Mouse (Mus musculus) hindbrain, postnatal 0 days (tissue): ENCODE data around the gene Olfr557. TPM values are rescaled to one million over a fixed set of nuclear protein-coding genes. Genes with fewer than 3 reads are reported as not detected.

Experiments
- ATAC-seq: fragments of 200-750 bp; cut with Nextera tagmentation; 2 replicates; pipeline ENCODE4 v1.8.0; 2017; ENCODE audit warnings: mild to moderate bottlenecking, moderate TSS enrichment, moderate library complexity
- DNase-seq: peaks from one replicate; pipeline ENCODE4 v3.0.0-alpha.2; 2015; ENCODE audit warnings: low spot score
- H3K27ac ChIP-seq: fragments of 300-500 bp; sonication (generic); 2 replicates; pipeline ENCODE4 v1.5.1; 2014; ENCODE audit warnings: mild to moderate bottlenecking
- H3K27me3 ChIP-seq: fragments of 300-500 bp; sonication (generic); 2 replicates; pipeline ENCODE4 v1.6.1; 2014; ENCODE audit warnings: low read length, mixed read lengths; ENCODE audit not compliant: insufficient read depth
- H3K36me3 ChIP-seq: fragments of 300-500 bp; sonication (generic); 2 replicates; pipeline ENCODE4 v1.6.1; 2014; ENCODE audit warnings: low read length, mixed read lengths; ENCODE audit not compliant: insufficient read depth
- H3K4me1 ChIP-seq: fragments of 300-500 bp; sonication (generic); 2 replicates; pipeline ENCODE4 v1.6.1; 2014; ENCODE audit warnings: antibody characterized with exemption, low read length, mixed read lengths; ENCODE audit not compliant: insufficient read depth
- H3K4me2 ChIP-seq: fragments of 300-500 bp; sonication (generic); 2 replicates; pipeline ENCODE4 v1.6.1; 2014; ENCODE audit warnings: low read depth, mild to moderate bottlenecking, low read length, moderate library complexity, mixed read lengths
- H3K4me3 ChIP-seq: fragments of 300-500 bp; sonication (generic); 2 replicates; pipeline ENCODE4 v1.5.1; 2014; ENCODE audit warnings: low read length
- H3K9ac ChIP-seq: fragments of 300-500 bp; sonication (generic); replicated peaks from 2 replicates; pipeline ENCODE4 v1.6.1; 2014; ENCODE audit warnings: mild to moderate bottlenecking, low read length, moderate library complexity, mixed read lengths
- H3K9me3 ChIP-seq: fragments of 300-500 bp; sonication (generic); 2 replicates; pipeline ENCODE4 v1.6.1; 2016; ENCODE audit warnings: low read length, mixed read lengths
- CTCF ChIP-seq: IDR thresholded peaks from 2 replicates; pipeline ENCODE4 v1.5.1; 2016; ENCODE audit warnings: antibody characterized with exemption, control low read depth, low read depth
- WGBS: fragments of 180-500 bp; shearing (Covaris S2); extraction: QIAGEN DNeasy Blood & Tissue Kit; methylation state at CpG from one replicate; pipeline ENCODE4 v1.1.7; 2014; 5-methylcytosine and 5-hydroxymethylcytosine counted together
- polyA plus RNA-seq: library from polyadenylated mRNA; unstranded; fragments of >200 nt; fragmentation: Nextera tagmentation; extraction: Ambion mirVana; gene quantifications from 2 replicates; pipeline ENCODE4 v1.2.1, GENCODE M21; 2015
- total RNA-seq: library from RNA; depleted of rRNA; stranded (reverse); fragments of >200 nt; gene quantifications from 2 replicates; pipeline ENCODE4 v1.2.3, GENCODE M21; 2014; rRNA removed

Gene Olfr557
- not detected in 2 replicates for total RNA-seq
- polyA plus RNA-seq = not detected in 2 replicates

DNA sequence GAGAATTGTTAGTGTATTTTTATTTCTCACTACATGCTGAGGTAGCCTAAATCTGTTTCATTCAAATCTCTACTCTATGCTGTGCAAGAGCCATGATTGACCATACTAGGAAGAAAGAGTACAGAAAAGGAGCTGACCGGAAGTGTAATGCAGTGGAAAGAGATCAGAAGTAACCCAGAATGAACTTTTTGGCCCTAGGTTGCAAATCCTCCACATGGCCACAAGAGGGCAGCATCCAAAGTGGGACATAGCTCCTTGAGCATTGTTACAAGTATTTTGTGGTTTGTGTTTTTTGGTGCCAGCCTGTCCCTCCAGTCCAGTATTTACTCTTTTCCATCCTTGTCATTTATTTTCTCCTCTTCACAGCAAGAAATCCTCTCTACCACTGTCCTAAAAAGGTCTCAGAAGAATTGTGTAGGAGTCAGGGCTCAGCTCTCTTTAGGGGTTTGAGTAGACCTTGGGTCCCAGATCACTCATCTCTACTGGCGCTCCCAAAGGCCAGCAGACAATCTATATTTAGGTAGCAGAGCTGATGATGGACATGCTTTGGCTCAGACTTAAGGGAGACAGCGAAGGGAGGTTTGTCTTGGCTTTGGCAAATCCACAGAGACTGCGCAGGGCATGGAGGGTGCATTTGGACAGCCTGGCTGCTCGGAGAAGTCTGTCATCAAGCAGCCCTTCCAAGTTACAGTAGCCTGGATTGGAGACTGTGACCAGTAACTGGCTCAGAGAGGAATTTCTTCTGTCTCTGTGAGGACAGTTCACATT, at the start of gene Olfr557:
Olfr557 (plus strand) TSS at position 553 of the 768 bp plus-strand sequence.
- TF ChIP-seq CTCF = peak; percentile 87
- Histone ChIP-seq H3K27ac (no peak within 1 kb of the TSS), H3K36me3 (no peaks in the 10 kb centered on the region), H3K4me1 (no peaks in the 10 kb centered on the region), H3K9ac (no peak within 1 kb of the TSS), H3K4me3 (no peak within 1 kb of the TSS), H3K4me2 (no peak within 1 kb of the TSS), H3K9me3 (no peaks in the 10 kb centered on the region), H3K27me3 (no peaks in the 10 kb centered on the region)
- ATAC-seq = no peak
- 84% methylated on average over 5 of the region's 5 CpGs for WGBS
- peak; percentile 58 for DNase-seq

DNA sequence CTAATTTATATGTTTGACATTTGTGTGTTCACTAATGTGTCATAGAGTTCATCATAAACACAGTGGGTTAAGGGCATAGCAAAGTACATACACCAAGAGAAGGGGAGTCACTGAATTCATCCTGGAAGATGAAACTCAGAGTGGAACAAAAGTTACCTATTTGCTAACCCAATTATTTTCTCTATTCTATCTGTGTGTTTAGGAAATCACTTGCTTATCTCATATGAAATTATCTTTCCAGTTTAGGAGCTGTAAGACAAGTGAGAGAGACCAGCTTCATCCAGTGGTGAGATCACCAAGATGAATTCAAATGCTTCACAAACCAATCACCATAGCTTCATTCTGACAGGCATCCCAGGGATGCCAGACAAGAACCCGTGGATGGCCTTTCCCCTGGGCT, 37.2 kb upstream of the Olfr557 start, which contains the start of gene Olfr555:
Olfr555 (plus strand) TSS at position 301 of the 400 bp plus-strand sequence.
- Histone ChIP-seq H3K4me1 (no peaks in the 10 kb centered on the region), H3K27me3 (no peaks in the 10 kb centered on the region), H3K9me3 (no peaks in the 10 kb centered on the region), H3K9ac (no peak within 1 kb of the TSS), H3K36me3 (no peaks in the 10 kb centered on the region), H3K4me2 (no peak within 1 kb of the TSS), H3K4me3 (no peak within 1 kb of the TSS), H3K27ac (no peak within 1 kb of the TSS)
- no peak for TF ChIP-seq CTCF
- no peak for ATAC-seq
- 64% methylated on average over 1 of the region's 1 CpGs for WGBS
- no peak for DNase-seq

DNA sequence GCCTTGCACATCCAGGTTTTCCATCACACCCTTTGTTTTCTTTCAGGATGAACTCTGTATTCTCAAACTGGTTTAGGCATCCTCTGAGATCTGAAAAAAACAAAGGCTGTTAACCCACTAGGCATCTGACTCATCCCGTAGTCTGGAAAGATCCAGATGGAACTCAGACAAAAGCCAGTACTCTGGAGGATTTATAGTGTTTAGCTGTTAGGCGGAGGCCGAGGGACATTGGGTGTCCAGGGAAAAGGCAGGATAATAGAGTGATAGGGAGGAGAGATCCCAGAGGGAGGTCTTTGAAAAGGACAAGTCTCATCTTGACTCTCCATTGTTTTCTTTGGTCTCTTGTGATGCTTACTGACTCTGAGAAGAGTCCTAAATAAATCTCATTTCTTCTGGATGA, 31.1 kb upstream of the Olfr557 start, which contains the start of gene Olfr556:
Olfr556 (plus strand) TSS at position 301 of the 400 bp plus-strand sequence.
- Histone ChIP-seq H3K36me3 (no peaks in the 10 kb centered on the region), H3K27me3 (no peaks in the 10 kb centered on the region), H3K4me3 (no peak within 1 kb of the TSS), H3K9ac (no peak within 1 kb of the TSS), H3K4me1 (no peaks in the 10 kb centered on the region), H3K4me2 (no peak within 1 kb of the TSS), H3K27ac (no peak within 1 kb of the TSS), H3K9me3 (no peaks in the 10 kb centered on the region)
- TF ChIP-seq CTCF = no peak
- DNase-seq (no peak), ATAC-seq (no peak)
- WGBS = 42% methylated on average over 3 of the region's 3 CpGs

DNA sequence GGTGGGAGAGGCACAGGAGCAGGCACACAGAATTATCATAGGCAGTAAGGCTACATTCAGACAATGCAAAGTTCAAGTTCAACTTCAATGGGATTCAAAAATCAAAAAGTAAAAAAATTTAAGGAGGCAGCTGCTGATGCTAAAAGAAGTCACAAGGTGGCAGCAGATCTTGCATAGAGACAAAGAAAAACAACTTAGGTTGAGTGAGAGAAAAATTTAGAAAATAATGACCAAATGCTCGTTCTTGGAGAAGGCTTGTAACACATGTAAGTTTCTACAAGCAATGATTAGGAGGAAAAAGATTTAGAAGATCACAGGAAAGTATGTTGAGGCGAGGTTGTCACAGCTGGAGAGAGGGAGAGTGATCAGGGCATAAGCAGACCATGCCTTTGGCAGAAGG, 30.3 kb upstream of the Olfr557 start:
- no peak overlapping the region for H3K4me2 ChIP-seq
- H3K36me3 ChIP-seq = no peaks in the 10 kb centered on the region
- TF ChIP-seq CTCF = peak; percentile 72
- H3K27me3 ChIP-seq = no peaks in the 10 kb centered on the region
- no peaks in the 10 kb centered on the region for H3K4me1 ChIP-seq
- ATAC-seq (no peak), DNase-seq (peak; percentile 64)
- WGBS = 32% methylated on average over 2 of the region's 2 CpGs
- H3K27ac ChIP-seq = no peak overlapping the region
- H3K9ac ChIP-seq = no peak overlapping the region
- H3K4me3 ChIP-seq = no peak overlapping the region
- H3K9me3 ChIP-seq = no peaks in the 10 kb centered on the region

DNA sequence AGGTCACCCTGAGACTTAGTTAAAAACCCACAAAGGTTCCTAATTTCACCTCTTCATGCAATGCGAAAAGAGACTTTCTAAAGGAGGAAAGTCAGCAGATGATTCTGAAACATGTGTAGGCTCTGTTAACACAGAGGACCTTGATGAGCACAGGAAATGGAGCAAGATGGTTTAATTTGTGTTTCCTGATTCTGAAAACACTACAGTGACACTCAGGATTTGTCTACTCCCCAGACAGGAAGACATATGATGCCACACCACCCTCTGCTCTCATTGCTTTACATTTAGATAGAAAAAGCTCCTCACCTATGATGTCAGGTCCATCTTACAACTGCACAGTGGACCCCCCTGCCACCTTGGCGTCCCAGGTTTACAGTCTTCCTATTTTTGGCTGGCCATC, 19.5 kb upstream of the Olfr557 start:
- Histone ChIP-seq H3K4me3 (no peak overlapping the region), H3K4me1 (no peaks in the 10 kb centered on the region), H3K9ac (no peak overlapping the region), H3K36me3 (no peaks in the 10 kb centered on the region), H3K9me3 (no peaks in the 10 kb centered on the region), H3K27me3 (no peaks in the 10 kb centered on the region), H3K27ac (no peak overlapping the region), H3K4me2 (no peak overlapping the region)
- TF ChIP-seq CTCF = no peak
- no peak for ATAC-seq
- no peak for DNase-seq
- 86% methylated on average over 2 of the region's 2 CpGs for WGBS

DNA sequence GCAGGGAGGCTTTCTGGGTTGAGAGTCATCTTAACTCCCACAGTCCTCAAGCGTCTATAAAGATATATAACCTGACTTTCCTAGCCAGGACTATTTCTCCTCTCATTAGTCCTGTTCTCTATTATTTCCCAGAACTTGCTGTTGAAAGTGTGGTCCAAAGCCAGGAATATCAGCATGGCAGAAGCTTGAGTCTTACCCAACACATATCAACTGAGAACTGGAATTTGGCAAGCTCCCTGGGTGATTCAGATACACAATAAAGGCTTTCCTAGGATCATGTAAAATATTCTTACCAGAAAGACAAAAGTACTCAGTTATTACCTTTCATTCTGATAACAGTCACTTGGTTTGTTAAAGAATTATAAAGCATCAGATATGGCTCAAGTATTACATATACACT, 13.8 kb upstream of the Olfr557 start:
- no peaks in the 10 kb centered on the region for H3K36me3 ChIP-seq
- WGBS = 89% methylated on average over 1 of the region's 1 CpGs

More for the DNA sequence above, 13.8 kb upstream of the Olfr557 start:
- ATAC-seq (no peak), DNase-seq (no peak)
- no peak for TF ChIP-seq CTCF
- Histone ChIP-seq H3K9me3 (no peaks in the 10 kb centered on the region), H3K4me2 (no peak overlapping the region), H3K9ac (no peak overlapping the region), H3K27ac (no peak overlapping the region), H3K27me3 (no peaks in the 10 kb centered on the region), H3K4me3 (no peak overlapping the region), H3K4me1 (no peaks in the 10 kb centered on the region)
